Mouse (Mus musculus) heart, adult 18-20 months (tissue): ENCODE measurements at regions not wholly inside any gene's neighbourhood (a gene's known extent, or its start where the extent isn't known, plus 50 kb on each side); places are given as distances from the start of the nearest gene placed in this dataset.

ENCODE experiments used
- DNase-seq, 2 experiments: peaks; one replicate each; pipeline ENCODE4 v3.0.0; 2021 to 2022; ENCODE audit warnings: mixed read lengths in 1 of 2

DNA sequence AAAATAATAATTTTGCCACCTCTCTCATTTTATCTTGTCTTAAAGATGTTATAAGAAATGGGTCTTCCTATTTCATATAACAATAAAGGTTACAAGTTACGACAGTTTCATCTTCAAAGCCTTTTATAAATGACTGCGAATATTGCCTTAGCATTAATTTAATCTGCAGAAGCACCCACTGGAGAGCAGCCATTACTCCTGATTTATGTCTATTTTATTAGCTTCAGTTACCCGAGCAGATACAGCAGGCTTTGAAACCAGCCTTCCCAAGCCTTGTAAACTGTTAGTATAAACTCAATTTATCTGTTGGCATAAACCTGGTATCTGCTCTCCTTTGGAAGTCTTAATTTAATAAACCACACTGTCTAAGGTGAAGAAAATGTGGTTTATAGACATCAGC lies 2851.6 kb upstream of the Gm6569 start:
- DNase-seq: no peak

DNA sequence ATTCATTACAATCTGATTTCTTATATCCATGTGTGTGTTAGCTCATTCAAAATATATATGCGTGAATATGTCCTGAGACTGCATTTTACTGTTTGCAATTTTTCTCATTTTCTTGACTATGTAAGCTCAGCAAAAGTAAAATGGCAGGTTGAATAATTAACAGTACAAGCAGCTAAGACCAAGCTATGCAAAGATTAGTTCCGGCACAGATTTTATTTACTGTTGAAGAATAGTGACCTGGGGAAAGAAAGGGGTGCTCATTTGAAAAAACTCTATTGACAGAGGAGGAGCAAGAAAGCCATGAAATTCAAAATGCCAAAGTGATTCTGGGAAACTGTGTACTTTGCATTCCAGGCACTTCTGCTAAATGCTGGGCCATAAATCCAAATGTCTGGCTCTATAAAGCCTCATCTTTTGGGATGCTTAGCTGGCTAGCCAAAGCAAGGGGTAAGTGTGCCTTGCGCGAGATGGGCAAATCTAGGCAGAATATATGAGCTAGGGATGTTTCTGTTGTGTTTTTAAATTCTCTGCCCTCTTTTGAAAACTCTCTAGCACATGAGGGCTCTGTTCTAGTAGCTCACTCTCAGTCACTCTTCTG lies 2846.3 kb upstream of the Gm6569 start:
- no peak for DNase-seq

- no peak for DNase-seq
Measured at GRCm38 (mm10) chr15:70993397-70993796, 2841.0 kb upstream of the Gm6569 start.

GRCm38 (mm10) chr15:71010362-71010761 lies 2824.0 kb upstream of the Gm6569 start:
- DNase-seq: no peak

- DNase-seq: no peak
Measured at GRCm38 (mm10) chr15:71010773-71011172, 2823.6 kb upstream of the Gm6569 start.

DNA sequence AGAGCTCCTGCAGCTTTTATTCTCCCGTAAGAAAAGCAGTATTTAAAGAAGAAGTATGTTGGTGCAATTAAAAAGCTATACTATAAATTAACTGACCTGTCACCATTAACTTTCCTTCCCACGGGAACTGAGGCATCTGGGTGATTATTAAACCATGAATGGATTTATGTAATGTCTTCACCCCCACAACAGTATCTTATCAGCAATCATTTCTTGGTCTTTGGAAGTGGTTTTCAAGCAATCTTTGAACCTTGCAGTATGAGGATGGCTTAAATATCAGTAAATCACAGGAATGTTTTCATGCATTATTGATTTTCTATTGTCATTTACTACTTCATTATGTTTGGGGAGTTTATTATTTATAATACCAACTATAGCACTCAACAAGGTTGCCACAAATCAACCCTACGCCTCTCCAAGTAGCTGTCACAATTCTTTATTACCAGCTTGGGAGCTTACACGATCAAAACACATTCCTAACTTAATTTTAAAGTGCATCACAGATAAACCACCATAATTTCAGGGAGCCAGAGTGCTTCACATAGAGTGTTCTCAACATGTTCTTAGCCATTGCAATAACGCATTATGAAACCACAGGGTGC lies 2780.0 kb upstream of the Gm6569 start:
- DNase-seq: no peak

DNA sequence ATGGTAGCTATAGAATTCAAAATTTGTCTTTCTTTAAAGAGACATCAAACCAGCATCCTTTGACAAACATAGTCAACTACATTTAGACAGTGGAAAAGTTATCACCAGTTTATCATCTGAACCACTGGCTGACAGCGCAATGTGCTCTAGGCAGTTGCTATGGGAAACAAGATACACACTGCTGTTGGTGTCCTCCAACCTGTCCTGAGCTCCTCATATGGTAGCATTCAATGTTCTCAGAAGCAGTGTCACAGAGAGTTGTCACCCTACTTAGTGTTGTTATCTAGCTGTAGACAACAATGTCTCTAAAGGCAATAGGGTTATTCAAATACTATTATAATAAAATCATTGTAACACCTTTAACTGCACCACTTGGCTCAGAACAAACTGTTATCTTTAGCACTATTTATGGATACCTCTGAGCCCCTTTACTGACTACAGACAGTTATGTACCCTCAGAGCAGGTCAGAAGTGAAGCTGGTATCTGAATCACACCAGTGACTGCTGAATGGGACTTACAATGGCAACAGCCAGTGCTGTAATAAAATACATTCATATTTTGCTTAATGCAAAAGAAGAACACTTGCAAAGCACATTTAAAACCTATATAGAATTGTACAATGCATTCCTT lies 2747.9 kb upstream of the Gm6569 start:
- DNase-seq: no peak

DNA sequence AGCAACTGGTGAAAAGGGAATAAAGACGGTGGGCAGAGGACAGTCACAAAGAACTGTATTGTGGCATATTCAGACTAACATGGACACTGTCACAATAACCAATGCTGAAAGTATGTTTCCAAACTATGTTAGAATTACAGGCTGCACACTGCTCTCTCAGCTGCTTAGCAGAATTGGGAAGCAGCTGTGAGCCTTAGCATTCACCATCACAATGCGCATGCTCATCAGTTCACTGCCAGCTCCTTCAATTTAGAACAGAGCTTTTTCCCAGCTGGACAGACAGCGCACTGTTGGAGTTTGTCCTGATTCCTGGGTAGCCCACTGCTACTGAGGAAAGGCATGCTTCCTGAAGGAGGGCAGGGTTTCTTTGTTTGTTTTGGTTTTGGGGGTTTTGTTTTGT lies 2735.2 kb upstream of the Gm6569 start:
- DNase-seq: no peak

GRCm38 (mm10) chr15:71129802-71130201 lies 2704.6 kb upstream of the Gm6569 start:
- DNase-seq: no peak

DNA sequence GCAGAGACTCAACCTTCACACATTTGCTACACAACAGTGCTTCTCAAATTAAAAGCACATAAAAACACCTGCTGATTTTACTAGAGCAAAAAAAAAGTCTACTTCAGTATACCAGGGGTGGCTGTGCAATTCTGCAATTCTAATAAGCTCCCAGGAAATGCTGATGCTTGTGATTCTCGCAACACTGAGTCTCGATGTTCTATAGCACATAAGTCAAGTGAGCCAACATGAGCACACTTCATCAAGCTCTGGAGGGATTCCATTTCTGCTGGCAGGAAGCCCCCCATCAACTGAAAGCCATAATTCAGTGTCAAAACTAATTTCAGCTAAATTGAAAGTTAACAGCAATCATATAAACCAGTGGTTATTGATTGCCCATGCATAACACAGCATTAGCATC lies 2676.7 kb upstream of the Gm6569 start:
- DNase-seq: no peak

- DNase-seq: no peak
Measured at GRCm38 (mm10) chr15:71162097-71162496, 2672.3 kb upstream of the Gm6569 start.

- peak; percentile 4 to 16 for DNase-seq
Measured at GRCm38 (mm10) chr15:71195011-71195739, 2639.2 kb upstream of the Gm6569 start.

GRCm38 (mm10) chr15:71240647-71241351 lies 2593.6 kb upstream of the Gm6569 start:
- DNase-seq: peak; percentile 36 to 86

DNA sequence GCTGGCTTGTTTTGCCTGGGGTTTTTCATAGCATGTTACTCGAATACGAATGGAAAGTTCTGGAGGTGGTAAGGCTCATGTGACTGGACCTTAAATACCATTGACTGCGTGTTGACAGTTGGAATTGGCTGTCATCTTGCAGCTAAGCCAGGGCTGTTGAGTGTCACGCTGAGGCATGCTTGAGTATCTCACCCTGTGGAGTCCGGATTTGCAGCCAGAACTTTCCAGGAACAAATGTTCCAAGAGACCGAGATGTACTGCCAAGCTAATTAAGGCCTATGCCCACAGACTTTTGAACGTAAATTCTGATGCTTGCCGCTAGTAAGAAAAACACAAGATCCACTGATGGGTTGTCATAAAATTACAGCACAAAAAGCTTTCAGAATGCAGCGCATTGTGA lies 2590.8 kb upstream of the Gm6569 start:
- DNase-seq: peak; percentile 70 to 87

DNA sequence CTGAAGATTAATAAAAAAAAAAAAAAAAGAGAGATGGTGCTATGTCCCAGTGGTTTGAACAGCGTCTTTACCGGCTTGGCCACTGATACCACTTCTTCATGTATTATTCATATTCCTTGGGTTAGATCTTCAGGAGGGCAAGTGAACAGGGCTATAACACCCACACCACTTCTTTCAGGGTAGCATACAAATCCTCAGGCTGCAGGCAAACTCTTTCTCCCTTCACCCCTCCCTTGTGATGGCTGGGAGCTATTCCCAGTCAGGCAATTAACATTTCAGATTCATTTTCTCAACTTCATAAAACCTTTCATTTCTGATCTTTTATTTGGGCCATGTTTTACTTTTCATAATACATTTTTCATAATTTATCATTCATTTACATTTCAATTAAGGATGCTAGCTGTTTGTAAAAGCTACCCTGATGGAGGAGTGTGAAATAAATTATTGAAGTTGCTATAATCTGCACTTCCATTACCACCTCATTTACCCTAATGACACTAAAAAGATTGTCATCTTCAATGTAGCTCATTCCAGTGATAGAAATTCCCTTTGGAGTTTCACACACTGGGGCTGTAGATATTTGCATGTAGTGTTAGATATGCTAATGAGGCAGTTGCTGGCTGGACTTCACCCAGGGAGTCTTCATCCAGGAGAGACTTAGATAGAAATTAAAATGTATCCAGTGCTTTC lies 2558.3 kb upstream of the Gm6569 start:
- no peak for DNase-seq

DNA sequence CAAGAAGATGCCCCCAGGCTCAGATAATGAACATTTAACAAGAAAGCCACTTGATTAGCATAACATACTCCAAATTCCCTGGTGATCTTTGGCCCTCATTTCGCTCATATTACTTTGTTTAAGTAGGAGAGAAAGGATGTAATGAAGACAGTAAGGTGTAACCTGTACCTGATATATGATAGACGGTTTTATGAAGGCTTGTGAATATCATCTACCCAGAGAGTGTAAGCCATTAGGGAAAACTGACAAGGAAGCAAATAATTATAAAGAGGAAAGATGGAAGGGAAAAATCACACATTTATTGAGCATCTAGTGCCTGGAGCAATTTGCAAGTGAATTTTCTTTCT lies 2557.8 kb upstream of the Gm6569 start:
- no peak for DNase-seq

GRCm38 (mm10) chr15:71277388-71277787 lies 2557.0 kb upstream of the Gm6569 start:
- no peak for DNase-seq

GRCm38 (mm10) chr15:71283775-71284174 lies 2550.6 kb upstream of the Gm6569 start:
- DNase-seq: no peak

DNA sequence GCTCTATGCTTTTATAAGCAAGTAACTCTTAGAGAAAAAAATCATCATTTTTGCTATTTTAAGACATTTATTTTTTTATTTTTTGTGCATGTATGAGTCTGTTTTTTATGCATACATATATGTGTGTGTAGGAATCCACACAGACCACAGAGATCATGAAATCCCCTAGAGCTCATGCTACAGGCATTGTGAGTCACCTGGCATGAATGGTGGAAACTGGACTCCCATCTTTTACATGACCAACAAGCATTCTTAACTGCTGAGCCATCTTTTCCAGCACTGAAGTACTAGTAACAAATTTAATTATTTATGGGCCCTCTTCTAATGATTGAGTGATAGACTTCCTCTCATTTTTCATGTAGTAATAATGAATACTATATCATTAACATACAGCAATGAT lies 2531.8 kb upstream of the Gm6569 start:
- no peak for DNase-seq

DNA sequence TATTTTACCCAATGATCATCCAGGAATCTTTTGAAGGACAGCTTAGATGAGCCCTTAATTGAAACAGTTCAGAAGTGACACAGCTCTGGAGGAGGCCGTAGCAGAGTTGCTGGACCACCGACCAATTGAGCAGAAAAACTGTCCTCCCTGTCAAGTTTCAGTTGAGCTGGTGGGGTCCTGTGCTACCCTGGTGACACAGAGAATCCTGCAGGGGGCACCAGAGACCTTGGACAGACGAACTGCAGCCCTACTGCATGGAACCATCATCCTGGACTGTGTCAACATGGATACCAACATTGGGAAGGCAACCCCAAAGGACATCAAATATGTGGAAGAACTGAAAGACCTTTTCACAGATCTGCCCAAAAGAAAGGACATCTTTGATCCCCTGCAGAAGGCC lies 2524.1 kb upstream of the Gm6569 start:
- no peak for DNase-seq

- DNase-seq: no peak
Measured at GRCm38 (mm10) chr15:71326596-71326995, 2507.8 kb upstream of the Gm6569 start.

GRCm38 (mm10) chr15:71358189-71358790 lies 2476.1 kb upstream of the Gm6569 start:
- no peak for DNase-seq
